Mouse (Mus musculus) G1E (cell line): Measurements from ENCODE around the gene Vill. TPM values are rescaled to one million over a fixed set of nuclear protein-coding genes. Genes with fewer than 3 reads are reported as not detected.

Experiments
- ATAC-seq: 2 replicates; pipeline ENCODE4 v1.8.0; 2016; ENCODE audit warnings: mild to moderate bottlenecking; ENCODE audit not compliant: insufficient number of reproducible peaks, poor library complexity, low FRiP score, severe bottlenecking; ENCODE audit errors: extremely low read depth
- DNase-seq: peaks from one replicate; pipeline ENCODE4 v3.0.0; 2012; ENCODE audit warnings: low spot score
- H3K27me3 ChIP-seq: 2 replicates; pipeline ENCODE4 v1.6.1; 2012; ENCODE audit warnings: mild to moderate bottlenecking, low read length, inconsistent platforms; ENCODE audit not compliant: insufficient read depth
- H3K36me3 ChIP-seq: replicated peaks from 2 replicates; pipeline ENCODE3; 2012; ENCODE audit warnings: mild to moderate bottlenecking, inconsistent platforms
- H3K4me1 ChIP-seq: 2 replicates; pipeline ENCODE4 v1.6.1; 2012; ENCODE audit warnings: low read depth, low read length, inconsistent platforms, mixed read lengths; ENCODE audit not compliant: insufficient read depth
- H3K4me3 ChIP-seq: 2 replicates; pipeline ENCODE4 v1.5.1; 2012; ENCODE audit warnings: low read depth, mild to moderate bottlenecking, inconsistent platforms, low read length, moderate library complexity, mixed read lengths
- H3K9me3 ChIP-seq: replicated peaks from 2 replicates; pipeline ENCODE4 v1.6.1; 2012; ENCODE audit warnings: inconsistent platforms
- CTCF ChIP-seq: IDR thresholded peaks from 2 replicates; pipeline ENCODE4 v1.5.1; 2012; ENCODE audit warnings: low read depth, low read length, inconsistent platforms, mixed read lengths
- GATA1 ChIP-seq: IDR thresholded peaks from 2 replicates; pipeline ENCODE4 v1.6.1; 2012; ENCODE audit warnings: borderline replicate concordance, low read length, inconsistent platforms, mixed read lengths
- GATA2 ChIP-seq: IDR thresholded peaks from 2 replicates; pipeline ENCODE4 v1.6.1; 2012; ENCODE audit warnings: low read depth, low read length, inconsistent platforms, borderline replicate concordance
- POLR2AphosphoS5 ChIP-seq: IDR thresholded peaks from 2 replicates; pipeline ENCODE4 v1.6.1; 2012; ENCODE audit warnings: low read depth, low read length, inconsistent platforms; ENCODE audit not compliant: insufficient replicate concordance
- TAL1 ChIP-seq: conservative IDR thresholded peaks from 2 replicates; pipeline ENCODE4 v1.6.1; 2012; ENCODE audit warnings: low read depth, low read length, inconsistent platforms, mixed read lengths
- polyA plus RNA-seq: library from polyadenylated mRNA; stranded (reverse); fragments of >175 nt; gene quantifications from 2 replicates; pipeline ENCODE4 v1.2.3, GENCODE M21; 2012
- total RNA-seq, 2 experiments: library from RNA; stranded (forward) in 1 of 2; stranded (reverse) in 1 of 2; fragments of 200-1000 nt in 1 of 2; fragments of >200 nt in 1 of 2; fragmentation: Nextera tagmentation in 1 of 2; gene quantifications; 2 replicates each; pipeline ENCODE4 v1.2.3; 2014 to 2017

Gene Vill
- total and polyA plus RNA-seq, 3 experiments = not detected

DNA sequence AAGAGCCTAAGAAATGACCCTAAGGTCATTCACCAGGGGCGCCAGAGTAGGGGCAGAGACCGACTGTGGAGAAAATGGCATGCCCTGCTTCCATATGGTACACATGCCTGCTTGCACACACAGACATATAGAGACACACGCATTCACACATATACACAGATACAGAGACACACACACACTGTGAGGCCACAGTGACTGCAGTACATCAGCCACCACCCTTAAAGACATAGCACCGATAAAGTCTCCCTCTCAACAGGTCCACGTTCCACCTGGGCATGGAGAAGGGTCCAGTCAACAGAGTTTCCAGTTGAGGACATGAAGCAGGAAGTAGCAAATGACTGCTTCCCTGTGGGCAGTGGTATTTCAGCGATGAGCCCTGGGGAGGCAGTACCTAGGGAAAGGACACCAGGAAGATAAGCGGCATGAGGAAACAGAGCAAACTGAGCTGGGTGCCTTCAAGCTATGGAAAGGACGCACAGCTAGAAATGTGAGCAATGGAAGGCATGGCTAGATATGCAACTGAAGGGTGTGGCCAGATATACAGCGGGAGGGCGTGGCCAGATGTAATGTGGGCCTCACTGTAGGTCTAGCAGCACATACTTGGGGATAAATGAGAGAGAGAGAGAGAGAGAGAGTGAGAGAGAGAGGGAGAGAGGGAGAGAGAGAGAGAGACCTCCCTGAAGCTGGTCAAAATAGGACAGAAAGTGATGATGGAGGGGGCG is 4.2 kb upstream of the Vill start:
- ATAC-seq = no peak
- TF ChIP-seq GATA2 (no peak), TAL1 (no peak), CTCF (no peak), GATA1 (no peak), POLR2AphosphoS5 (no peak)

DNA sequence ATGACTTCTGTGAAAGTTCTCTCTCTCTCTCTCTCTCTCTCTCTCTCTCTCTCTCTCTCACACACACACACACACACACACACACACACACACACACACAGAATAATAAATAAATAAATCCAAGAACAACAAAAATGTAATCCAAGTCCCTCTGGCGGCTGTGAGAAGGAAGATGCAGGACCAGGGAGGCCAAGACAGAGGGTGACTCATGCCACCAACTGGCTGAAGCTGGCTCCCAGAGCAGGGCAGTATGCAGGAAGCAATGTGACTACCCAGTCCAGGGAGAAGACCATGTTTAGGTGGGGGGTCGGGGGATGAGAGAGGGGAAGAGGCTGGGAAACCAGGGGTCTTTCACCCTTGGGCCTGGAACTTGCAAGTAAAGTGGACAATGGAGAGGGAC is 1.4 kb upstream of the Vill start:
- DNase-seq = no peak
- no peaks in the 10 kb centered on the region for H3K4me1 ChIP-seq
- H3K36me3 ChIP-seq = no peaks in the 10 kb centered on the region
- peaks cover 93% of the 10 kb centered on the region for H3K9me3 ChIP-seq
- no peak for ATAC-seq
- no peaks in the 10 kb centered on the region for H3K27me3 ChIP-seq
- H3K4me3 ChIP-seq = no peak overlapping the region
- TF ChIP-seq GATA1 = no peak
- TF ChIP-seq POLR2AphosphoS5 = no peak
- TF ChIP-seq GATA2 = no peak
- TF ChIP-seq TAL1 = no peak

More for the DNA sequence above, 4.2 kb upstream of the Vill start:
- no peak overlapping the region for H3K4me3 ChIP-seq
- no peaks in the 10 kb centered on the region for H3K4me1 ChIP-seq
- no peak for DNase-seq
- peaks cover 90% of the 10 kb centered on the region for H3K9me3 ChIP-seq
- no peaks in the 10 kb centered on the region for H3K27me3 ChIP-seq
- no peaks in the 10 kb centered on the region for H3K36me3 ChIP-seq

DNA sequence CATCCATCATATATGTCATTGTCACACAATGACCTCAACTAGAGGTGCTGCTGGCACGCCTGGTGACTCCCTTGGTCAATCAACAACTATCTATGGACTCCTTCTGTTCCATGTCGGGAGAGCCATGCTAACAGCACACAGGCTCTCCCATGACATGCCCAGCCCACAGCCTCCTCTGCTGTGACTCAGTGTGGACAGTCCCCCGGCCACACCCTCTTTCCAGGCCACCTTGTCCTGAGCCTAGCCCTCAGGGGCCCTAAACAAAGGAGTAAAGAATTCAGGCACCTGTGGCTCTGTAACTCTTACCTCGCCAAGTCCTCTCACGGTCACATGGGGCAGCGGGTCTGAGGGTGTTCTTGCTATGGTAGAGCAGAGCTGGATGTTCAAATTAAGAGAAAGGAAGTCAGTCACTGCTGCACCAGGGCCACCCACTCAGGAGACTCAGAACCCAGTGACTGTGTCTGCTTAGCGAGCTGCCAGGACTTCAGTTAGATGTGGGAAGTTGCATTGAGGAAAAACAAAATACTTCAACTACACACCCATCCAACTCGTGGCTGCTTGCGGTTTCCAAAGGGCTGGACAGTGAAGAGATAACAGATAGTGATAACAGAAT is 1.5 kb downstream of the Vill start:
- Histone ChIP-seq H3K9me3 (peaks cover 92% of the 10 kb centered on the region), H3K4me1 (no peaks in the 10 kb centered on the region), H3K27me3 (no peaks in the 10 kb centered on the region), H3K4me3 (no peak overlapping the region), H3K36me3 (no peaks in the 10 kb centered on the region)
- ATAC-seq (no peak), DNase-seq (no peak)
- no peak for TF ChIP-seq GATA2
- no peak for TF ChIP-seq POLR2AphosphoS5
- TF ChIP-seq CTCF = no peak
- no peak for TF ChIP-seq TAL1
- TF ChIP-seq GATA1 = no peak

DNA sequence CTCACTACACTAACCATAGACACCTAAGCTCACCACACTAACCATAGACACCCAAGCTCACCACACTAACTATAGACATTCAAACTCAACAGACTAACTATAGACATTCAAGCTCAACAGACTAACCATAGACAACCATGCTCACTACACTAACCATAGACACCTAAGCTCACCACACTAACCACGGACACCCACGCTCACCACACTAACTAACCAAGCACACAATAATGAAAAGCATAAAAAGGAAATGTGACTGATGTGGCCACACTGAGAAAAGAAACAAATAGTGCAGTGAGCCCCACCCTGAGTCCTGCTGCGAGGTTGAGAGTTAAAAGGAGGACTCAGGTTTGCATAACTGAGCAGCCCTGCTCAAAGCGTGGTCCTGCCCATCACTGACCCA is 2.8 kb downstream of the Vill start:
- H3K27me3 ChIP-seq = no peaks in the 10 kb centered on the region
- TF ChIP-seq CTCF = no peak
- no peak for TF ChIP-seq GATA2
- TF ChIP-seq TAL1 = no peak
- no peak for TF ChIP-seq POLR2AphosphoS5
- TF ChIP-seq GATA1 = no peak

DNA sequence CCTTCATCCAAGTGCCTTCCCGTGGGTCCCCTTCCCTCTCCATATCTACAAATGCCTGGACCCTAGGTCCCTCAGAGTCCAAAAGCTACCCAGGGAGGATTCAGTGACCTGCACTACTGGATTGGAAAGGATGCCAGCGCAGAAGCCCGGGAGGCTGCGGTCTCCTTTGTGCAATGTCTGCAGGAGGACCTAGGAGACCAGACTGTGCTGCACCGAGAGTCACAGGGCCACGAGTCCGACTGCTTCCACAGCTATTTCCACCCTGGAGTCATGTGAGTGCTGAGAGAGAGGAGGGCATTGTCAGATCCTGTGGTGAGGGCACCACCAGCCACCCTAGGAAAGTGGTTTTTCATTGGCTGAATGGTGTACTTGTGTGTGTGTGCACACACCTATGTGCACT is 5.7 kb downstream of the Vill start:
- ATAC-seq (no peak), DNase-seq (no peak)
- no peak overlapping the region for H3K4me3 ChIP-seq
- no peaks in the 10 kb centered on the region for H3K4me1 ChIP-seq
- H3K9me3 ChIP-seq = peaks cover 95% of the 10 kb centered on the region
- no peak for TF ChIP-seq GATA2
- TF ChIP-seq GATA1 = no peak
- TF ChIP-seq CTCF = no peak
- TF ChIP-seq TAL1 = no peak
- no peak for TF ChIP-seq POLR2AphosphoS5
- no peaks in the 10 kb centered on the region for H3K36me3 ChIP-seq
- no peaks in the 10 kb centered on the region for H3K27me3 ChIP-seq

More for the DNA sequence above, 2.8 kb downstream of the Vill start:
- H3K36me3 ChIP-seq = no peaks in the 10 kb centered on the region
- no peaks in the 10 kb centered on the region for H3K4me1 ChIP-seq
- H3K9me3 ChIP-seq = peaks cover 94% of the 10 kb centered on the region
- ATAC-seq (no peak), DNase-seq (no peak)
- H3K4me3 ChIP-seq = no peak overlapping the region

DNA sequence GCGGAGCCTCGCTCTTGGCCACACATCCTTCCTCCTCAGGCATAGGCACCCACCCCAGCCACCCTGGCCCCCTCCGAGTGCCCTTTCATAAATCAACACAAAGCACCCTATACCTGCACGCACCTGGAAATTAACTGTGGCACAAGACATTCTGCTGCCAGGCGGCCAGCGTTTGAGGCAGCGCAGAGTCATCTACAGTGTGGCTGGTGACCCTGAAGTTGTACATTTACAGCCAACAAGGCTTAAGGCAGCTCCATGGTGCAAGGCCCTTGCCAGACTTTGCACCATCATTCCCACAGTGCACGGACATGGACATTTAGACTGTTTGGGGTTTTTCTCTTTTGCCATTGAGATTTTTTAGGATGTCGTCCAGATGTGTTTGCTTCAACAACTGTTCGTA is 8.1 kb downstream of the Vill start:
- H3K4me3 ChIP-seq = no peak overlapping the region
- H3K9me3 ChIP-seq = peaks cover 96% of the 10 kb centered on the region
- H3K4me1 ChIP-seq = no peaks in the 10 kb centered on the region
- no peaks in the 10 kb centered on the region for H3K36me3 ChIP-seq
- TF ChIP-seq CTCF = no peak
- TF ChIP-seq GATA2 = no peak
- TF ChIP-seq GATA1 = no peak
- no peak for TF ChIP-seq POLR2AphosphoS5
- TF ChIP-seq TAL1 = no peak
- no peaks in the 10 kb centered on the region for H3K27me3 ChIP-seq
- ATAC-seq = no peak
- no peak for DNase-seq
